Mouse (Mus musculus): ENCODE measurements at regions not wholly inside any gene's neighbourhood (a gene's known extent, or its start where the extent isn't known, plus 50 kb on each side); places are given as distances from the start of the nearest gene placed in this dataset.

DNA sequence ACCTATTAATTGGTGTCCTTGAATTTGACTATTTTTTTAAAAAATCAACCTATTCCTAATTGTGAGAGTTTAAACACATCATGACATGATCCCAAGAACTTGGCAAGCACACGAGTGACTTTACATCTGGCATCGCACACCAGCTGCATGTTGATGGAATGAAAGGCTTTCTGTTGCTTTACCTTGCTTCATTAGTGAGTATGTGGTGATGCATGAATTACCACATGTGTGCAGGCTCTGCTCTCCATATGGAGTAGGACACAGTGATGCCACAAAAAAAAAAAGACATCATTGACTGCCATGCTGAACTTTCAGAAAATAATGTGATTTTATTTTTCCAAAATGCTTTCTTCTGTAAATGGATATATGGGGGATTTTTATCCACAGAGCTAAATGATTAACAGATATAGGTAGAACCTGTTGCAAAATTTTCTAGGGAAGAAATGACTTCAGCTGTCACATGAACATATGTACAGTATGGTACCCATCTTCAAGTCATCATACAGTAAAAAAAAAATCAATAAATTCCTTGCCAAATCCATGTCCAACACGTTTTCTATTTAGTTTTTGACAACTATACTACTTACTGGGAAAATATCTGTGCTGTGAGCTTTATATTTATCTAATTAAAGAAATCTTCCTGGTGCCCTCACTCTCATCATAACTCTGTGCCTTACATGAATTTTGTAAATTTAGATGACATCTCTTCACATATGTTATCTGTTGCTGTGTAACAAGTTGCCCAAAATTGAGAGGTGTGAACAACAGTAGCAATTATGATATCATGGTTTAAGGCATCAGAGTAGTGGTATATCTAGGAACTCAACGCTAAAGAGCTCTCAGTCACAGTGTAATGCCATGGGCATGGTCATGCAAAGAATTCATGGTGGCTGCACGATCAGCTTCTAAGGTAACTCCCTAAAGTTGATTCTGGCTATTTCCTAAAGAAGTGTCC lies 84.0 kb upstream of the Arrdc3 start:
- H3K27me3 ChIP-seq (ENCODE audit: control insufficient read depth, insufficient read depth, low read length): no peaks in the 10 kb centered on the region
- no peak overlapping the region for H3K4me3 ChIP-seq (ENCODE audit: extremely low read depth, insufficient read depth, insufficient read length)
- H3K27ac ChIP-seq (ENCODE audit: insufficient read depth, low read length): no peak overlapping the region
- TF ChIP-seq POLR2A (IDR thresholded peaks at IDR 0.05; ENCODE audit: low read depth, low read length) (no peak), CTCF (IDR thresholded peaks at IDR 0.05; ENCODE audit: extremely low read depth, insufficient read depth, insufficient read length, insufficient replicate concordance) (no peak)
- no peaks in the 10 kb centered on the region for H3K36me3 ChIP-seq (ENCODE audit: control insufficient read depth, insufficient read depth, low read length)
- DNase-seq (ENCODE audit: low read depth in 1 of 2, low spot score in 2 of 2): no peak
- H3K4me1 ChIP-seq (ENCODE audit: control insufficient read depth, insufficient read depth, insufficient read length): no peaks in the 10 kb centered on the region
- WGBS: 78% methylated on average over 5 of the region's 5 CpGs

DNA sequence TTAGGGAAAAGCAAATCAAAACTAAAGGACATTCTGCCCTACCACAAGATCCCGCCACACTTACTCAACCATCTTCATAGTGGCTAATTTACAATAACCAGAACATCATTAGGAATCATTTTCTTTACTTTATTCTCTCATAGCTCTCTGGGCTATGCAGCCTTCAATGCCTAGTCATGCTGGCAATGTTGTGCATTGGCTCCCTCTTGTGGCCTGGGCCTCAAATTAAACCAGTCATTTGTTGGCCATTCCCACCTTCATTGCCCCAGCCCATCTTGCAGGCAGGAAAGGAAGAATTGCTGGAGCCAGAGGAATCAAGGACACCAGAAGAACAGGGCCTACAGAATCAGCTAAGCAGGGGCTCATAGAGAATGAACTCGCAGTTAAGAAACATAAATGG lies 77.0 kb upstream of the Arrdc3 start:
- H3K27ac ChIP-seq (ENCODE audit: insufficient read depth, low read length): no peak overlapping the region
- H3K27me3 ChIP-seq (ENCODE audit: control insufficient read depth, insufficient read depth, low read length): no peaks in the 10 kb centered on the region
- DNase-seq (ENCODE audit: low read depth in 1 of 2, low spot score in 2 of 2): no peak
- no peaks in the 10 kb centered on the region for H3K36me3 ChIP-seq (ENCODE audit: control insufficient read depth, insufficient read depth, low read length)
- H3K4me3 ChIP-seq (ENCODE audit: extremely low read depth, insufficient read depth, insufficient read length): no peak overlapping the region
- 42% methylated on average over 2 of the region's 2 CpGs for WGBS
- TF ChIP-seq CTCF (IDR thresholded peaks at IDR 0.05; ENCODE audit: extremely low read depth, insufficient read depth, insufficient read length, insufficient replicate concordance) (peak; percentile 0; the same call in 1 of the 2 replicates), POLR2A (IDR thresholded peaks at IDR 0.05; ENCODE audit: low read depth, low read length) (no peak)
- no peaks in the 10 kb centered on the region for H3K4me1 ChIP-seq (ENCODE audit: control insufficient read depth, insufficient read depth, insufficient read length)

DNA sequence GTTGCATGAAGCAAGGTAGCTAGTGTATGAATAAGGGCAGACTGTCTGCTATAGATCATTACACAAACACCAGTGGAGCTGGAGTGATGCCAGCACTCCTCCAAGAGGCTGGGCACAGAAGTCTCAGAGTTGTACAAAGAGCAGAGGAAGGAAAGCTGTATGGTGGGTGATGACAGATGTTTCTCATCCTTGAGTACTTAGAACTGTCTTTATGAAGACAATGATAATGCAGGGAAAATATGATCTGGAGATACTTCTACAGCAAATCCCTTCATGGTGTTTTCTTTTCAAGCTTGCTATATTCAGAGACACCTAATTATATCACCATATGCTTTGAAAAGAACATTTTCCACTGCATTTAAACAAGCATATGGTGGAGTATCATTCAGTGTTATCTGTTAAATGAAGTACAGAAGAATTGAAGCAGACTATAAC lies 56.1 kb upstream of the Arrdc3 start:
- no peak for DNase-seq (ENCODE audit: low read depth in 1 of 2, low spot score in 2 of 2)
- H3K4me3 ChIP-seq (ENCODE audit: extremely low read depth, insufficient read depth, insufficient read length): no peak overlapping the region; the same call in 1 of the 2 replicates
- no peaks in the 10 kb centered on the region for H3K36me3 ChIP-seq (ENCODE audit: control insufficient read depth, insufficient read depth, low read length)
- H3K27me3 ChIP-seq (ENCODE audit: control insufficient read depth, insufficient read depth, low read length): no peaks in the 10 kb centered on the region
- H3K27ac ChIP-seq (ENCODE audit: insufficient read depth, low read length): no peak overlapping the region
- no peak for TF ChIP-seq CTCF (IDR thresholded peaks at IDR 0.05; ENCODE audit: extremely low read depth, insufficient read depth, insufficient read length, insufficient replicate concordance)
- no peak for TF ChIP-seq POLR2A (IDR thresholded peaks at IDR 0.05; ENCODE audit: low read depth, low read length)
- H3K4me1 ChIP-seq (ENCODE audit: control insufficient read depth, insufficient read depth, insufficient read length): no peaks in the 10 kb centered on the region

Measured in spleen, adult 2 months (tissue).